Mouse (Mus musculus): ENCODE measurements at regions not wholly inside any gene's neighbourhood (a gene's known extent, or its start where the extent isn't known, plus 50 kb on each side); places are given as distances from the start of the nearest gene placed in this dataset.

- TF ChIP-seq CEBPB (IDR thresholded peaks at IDR 0.05; ENCODE audit: insufficient read depth, poor library complexity, severe bottlenecking) (no peak), POLR2A (IDR thresholded peaks at IDR 0.05; ENCODE audit: insufficient read length, low read depth) (no peak), USF1 (IDR thresholded peaks at IDR 0.05; ENCODE audit: low read depth) (no peak), SRF (IDR thresholded peaks at IDR 0.05; ENCODE audit: control insufficient read depth, insufficient read length, low read depth) (no peak), MYOG (IDR thresholded peaks at IDR 0.05; ENCODE audit: control insufficient read depth in 1 of 3, insufficient read depth in 1 of 3, insufficient read length in 2 of 3, low read depth in 2 of 3) (no peak), REST (IDR thresholded peaks at IDR 0.05; ENCODE audit: insufficient read depth, insufficient read length) (no peak), POLR2AphosphoS2 (IDR thresholded peaks at IDR 0.05; ENCODE audit: insufficient read length, low read depth) (no peak), E2F4 (IDR thresholded peaks at IDR 0.05; ENCODE audit: insufficient read depth) (no peak), TCF12 (IDR thresholded peaks at IDR 0.05; ENCODE audit: insufficient read depth, poor library complexity, severe bottlenecking) (no peak), MYOD1 (IDR thresholded peaks at IDR 0.05; ENCODE audit: control insufficient read depth in 1 of 3, insufficient read length in 2 of 3, low read depth in 2 of 3) (no peak), MAX (IDR thresholded peaks at IDR 0.05; ENCODE audit: low read depth) (no peak)
Observed at GRCm38 (mm10) chr2:128515701-128516100, 75.3 kb upstream of the Spdye4c start.
